Mouse (Mus musculus): ENCODE measurements around the gene Ciz1. TPM values are rescaled to one million over a fixed set of nuclear protein-coding genes. Genes with fewer than 3 reads are reported as not detected.

The Ciz1 gene
- polyA plus RNA-seq, 2 experiments: 13.1 to 40.3 TPM

DNA sequence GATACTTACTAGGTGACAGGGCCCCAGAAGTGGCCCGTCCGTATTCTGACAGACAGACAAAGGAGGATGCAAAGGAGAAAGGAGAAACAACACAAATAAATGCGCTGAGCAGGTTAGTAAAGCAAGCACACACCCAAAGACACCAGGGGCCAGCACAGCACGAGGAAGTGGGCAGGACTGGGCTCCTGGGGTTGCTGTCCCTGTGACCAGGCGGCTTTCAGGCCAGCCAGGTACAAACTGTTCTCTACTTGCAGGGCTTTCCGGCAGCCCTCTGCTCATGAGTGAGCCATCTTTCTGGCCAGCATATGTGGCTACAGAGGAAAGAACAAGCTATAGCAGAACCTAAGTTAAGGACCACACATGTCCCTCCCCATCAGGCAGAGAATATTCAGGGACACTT, 68.5 kb downstream of the Ciz1 start:
- DNase-seq (ENCODE audit: low read depth in 3 of 3, low spot score in 3 of 3): no peak
- H3K27me3 ChIP-seq (ENCODE audit: control insufficient read depth, insufficient read depth, low read length): no peaks in the 10 kb centered on the region
- no peak overlapping the region for H3K4me3 ChIP-seq (ENCODE audit: insufficient read depth in 1 of 2, low read depth in 2 of 2, low read length in 2 of 2)
- H3K9ac ChIP-seq (replicated peaks): no peak overlapping the region
- 76% methylated on average over 6 of the region's 6 CpGs for WGBS (ENCODE audit: insufficient replicate concordance)
- H3K4me2 ChIP-seq (ENCODE audit: low read depth): no peak overlapping the region
- no peak for ATAC-seq (ENCODE audit: insufficient read depth)
- H3K4me1 ChIP-seq (replicated peaks; ENCODE audit: control insufficient read depth in 2 of 2, insufficient read depth in 2 of 2, low read length in 1 of 2): peaks cover 19 to 37% of the 10 kb centered on the region in 2 experiments
- H3K36me3 ChIP-seq (replicated peaks; ENCODE audit: control insufficient read depth, insufficient read depth, low read depth): peaks cover 19% of the 10 kb centered on the region
- no peaks in the 10 kb centered on the region for H3K9me3 ChIP-seq (ENCODE audit: control insufficient read depth, low read length)
- no peak overlapping the region for H3K27ac ChIP-seq
- TF ChIP-seq CTCF (IDR thresholded peaks at IDR 0.05; ENCODE audit: low read depth): no peak
- no peak for TF ChIP-seq EP300 (IDR thresholded peaks at IDR 0.05; ENCODE audit: low read depth)

DNA sequence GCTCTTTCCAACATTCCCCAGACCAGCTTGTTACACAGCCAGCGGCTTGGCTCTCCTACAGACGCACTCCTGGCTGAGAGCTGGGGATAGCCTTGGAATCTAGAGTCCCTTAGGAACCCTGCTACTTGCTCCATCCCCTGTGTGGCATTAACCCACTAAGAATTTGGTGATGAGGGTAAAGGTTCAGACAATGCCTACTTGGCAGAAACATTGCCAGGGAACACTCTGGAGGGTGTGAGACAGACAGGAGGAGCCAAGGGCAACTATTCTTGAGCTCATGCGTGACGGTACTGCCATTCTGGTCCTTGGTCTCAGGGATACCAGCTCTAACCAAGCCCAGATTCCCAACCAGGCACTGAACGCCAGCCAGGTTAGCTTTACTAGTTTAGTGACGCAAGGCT, 69.7 kb downstream of the Ciz1 start:
- H3K4me1 ChIP-seq (replicated peaks; ENCODE audit: control insufficient read depth in 2 of 2, insufficient read depth in 2 of 2, low read length in 1 of 2): peaks cover 19 to 39% of the 10 kb centered on the region in 2 experiments
- peaks cover 10% of the 10 kb centered on the region; the same call in 1 of the 2 replicates for H3K36me3 ChIP-seq (replicated peaks; ENCODE audit: control insufficient read depth, insufficient read depth, low read depth)
- ATAC-seq (ENCODE audit: insufficient read depth) (no peak), DNase-seq (ENCODE audit: low read depth in 3 of 3, low spot score in 3 of 3) (no peak)
- H3K27me3 ChIP-seq (ENCODE audit: control insufficient read depth, insufficient read depth, low read length): no peaks in the 10 kb centered on the region
- no peak overlapping the region for H3K4me3 ChIP-seq (ENCODE audit: insufficient read depth in 1 of 2, low read depth in 2 of 2, low read length in 2 of 2)
- WGBS (ENCODE audit: insufficient replicate concordance): 84% methylated on average over 6 of the region's 6 CpGs
- TF ChIP-seq EP300 (IDR thresholded peaks at IDR 0.05; ENCODE audit: low read depth): no peak
- TF ChIP-seq CTCF (IDR thresholded peaks at IDR 0.05; ENCODE audit: low read depth): no peak
- H3K4me2 ChIP-seq (ENCODE audit: low read depth): no peak overlapping the region
- no peaks in the 10 kb centered on the region for H3K9me3 ChIP-seq (ENCODE audit: control insufficient read depth, low read length)
- no peak overlapping the region for H3K9ac ChIP-seq (replicated peaks)
- no peak overlapping the region for H3K27ac ChIP-seq

DNA sequence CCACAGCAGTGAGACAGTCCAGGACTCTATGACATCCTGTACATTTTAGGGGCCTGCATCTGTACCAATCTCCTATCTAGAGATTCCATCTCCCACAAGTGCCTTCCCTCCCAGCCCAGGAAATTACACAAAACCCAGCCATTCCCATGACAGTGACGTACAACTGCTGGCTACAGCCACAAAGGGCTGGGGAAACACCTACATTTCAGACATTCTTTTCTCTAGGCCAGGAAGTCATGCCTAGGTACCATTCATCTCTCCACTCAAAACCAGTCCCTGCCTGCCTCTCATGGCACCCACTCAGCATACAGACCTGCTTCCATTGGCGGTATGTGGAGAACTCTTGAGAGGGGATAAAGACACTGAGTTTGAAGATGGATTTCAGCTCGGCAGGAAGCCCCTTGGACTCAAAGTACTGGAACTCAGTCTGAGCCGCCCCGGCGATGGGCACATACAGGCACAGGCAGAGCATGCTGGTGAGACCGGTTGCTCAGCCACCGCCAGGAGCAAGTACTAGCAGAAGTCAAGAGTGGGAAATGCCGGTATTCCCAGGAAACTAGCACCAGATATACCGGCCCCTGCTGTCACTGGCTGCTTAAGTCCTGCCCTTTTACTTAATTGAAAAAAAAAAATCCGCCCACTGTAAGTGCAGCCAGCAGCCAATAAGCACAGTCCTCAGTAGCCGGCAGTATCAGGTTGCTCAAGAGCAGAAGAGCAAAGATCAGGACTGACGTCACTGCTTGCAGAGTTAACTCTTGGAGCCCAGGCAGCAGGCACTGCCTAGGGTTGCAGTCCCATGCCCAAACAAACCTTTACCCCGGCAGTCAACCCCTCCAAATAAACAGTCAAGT, 71.6 kb downstream of the Ciz1 start:
- Histone ChIP-seq H3K4me3 (ENCODE audit: insufficient read depth in 1 of 2, low read depth in 2 of 2, low read length in 2 of 2) (peak overlapping the region; percentile 16 to 30), H3K4me1 (replicated peaks; ENCODE audit: control insufficient read depth in 2 of 2, insufficient read depth in 2 of 2, low read length in 1 of 2) (peaks cover 26 to 49% of the 10 kb centered on the region in 2 experiments), H3K27ac (no peak overlapping the region), H3K9ac (replicated peaks) (0 out of 2 replicates have a peak overlapping the region, but pooled peaks have one; percentile 2), H3K36me3 (replicated peaks; ENCODE audit: control insufficient read depth, insufficient read depth, low read depth) (peaks cover under 1% of the 10 kb centered on the region; the same call in 1 of the 2 replicates), H3K4me2 (ENCODE audit: low read depth) (peak overlapping the region; percentile 58), H3K9me3 (ENCODE audit: control insufficient read depth, low read length) (no peaks in the 10 kb centered on the region), H3K27me3 (ENCODE audit: control insufficient read depth, insufficient read depth, low read length) (no peaks in the 10 kb centered on the region)
- 13% methylated on average over 14 of the region's 14 CpGs for WGBS (ENCODE audit: insufficient replicate concordance)
- ATAC-seq (ENCODE audit: insufficient read depth) (peak; percentile 79), DNase-seq (ENCODE audit: low read depth in 3 of 3, low spot score in 3 of 3) (peak; percentile 67 to 69 (median 67))
- TF ChIP-seq CTCF (IDR thresholded peaks at IDR 0.05; ENCODE audit: low read depth) (no peak), EP300 (IDR thresholded peaks at IDR 0.05; ENCODE audit: low read depth) (peak; percentile 9; the same call in 1 of the 2 replicates)

DNA sequence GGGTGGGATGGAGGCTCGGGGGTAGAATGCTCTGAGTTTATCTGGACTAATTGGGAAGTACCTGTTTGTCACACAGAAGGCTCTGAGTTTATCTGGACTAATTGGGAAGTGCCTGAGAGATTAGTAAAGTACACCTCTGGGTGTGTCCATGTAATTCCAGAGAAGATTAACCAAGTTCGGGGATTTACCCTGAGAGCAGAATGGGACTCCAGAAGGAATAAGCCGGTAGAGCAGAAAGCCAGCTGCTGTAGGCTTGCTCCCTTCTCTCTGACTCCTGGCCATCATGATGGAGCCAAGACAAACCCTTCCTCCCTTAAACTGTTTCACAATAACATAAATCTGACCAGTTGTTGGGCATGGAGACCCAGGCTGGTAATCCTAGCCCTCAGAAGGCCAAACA, 72.7 kb downstream of the Ciz1 start:
- Histone ChIP-seq H3K36me3 (replicated peaks; ENCODE audit: control insufficient read depth, insufficient read depth, low read depth) (no peaks in the 10 kb centered on the region; the same call in 1 of the 2 replicates), H3K27ac (peak overlapping the region; percentile 5), H3K4me1 (replicated peaks; ENCODE audit: control insufficient read depth in 2 of 2, insufficient read depth in 2 of 2, low read length in 1 of 2) (peaks cover 29 to 59% of the 10 kb centered on the region in 2 experiments), H3K9me3 (ENCODE audit: control insufficient read depth, low read length) (no peaks in the 10 kb centered on the region), H3K27me3 (ENCODE audit: control insufficient read depth, insufficient read depth, low read length) (no peaks in the 10 kb centered on the region), H3K4me3 (ENCODE audit: insufficient read depth in 1 of 2, low read depth in 2 of 2, low read length in 2 of 2) (no peak overlapping the region), H3K9ac (replicated peaks) (no peak overlapping the region), H3K4me2 (ENCODE audit: low read depth) (no peak overlapping the region)
- no peak for TF ChIP-seq CTCF (IDR thresholded peaks at IDR 0.05; ENCODE audit: low read depth)
- no peak for TF ChIP-seq EP300 (IDR thresholded peaks at IDR 0.05; ENCODE audit: low read depth)
- no peak for ATAC-seq (ENCODE audit: insufficient read depth)
- WGBS (ENCODE audit: insufficient replicate concordance): 46% methylated on average over 3 of the region's 3 CpGs
- DNase-seq (ENCODE audit: low read depth in 3 of 3, low spot score in 3 of 3): no peak

DNA sequence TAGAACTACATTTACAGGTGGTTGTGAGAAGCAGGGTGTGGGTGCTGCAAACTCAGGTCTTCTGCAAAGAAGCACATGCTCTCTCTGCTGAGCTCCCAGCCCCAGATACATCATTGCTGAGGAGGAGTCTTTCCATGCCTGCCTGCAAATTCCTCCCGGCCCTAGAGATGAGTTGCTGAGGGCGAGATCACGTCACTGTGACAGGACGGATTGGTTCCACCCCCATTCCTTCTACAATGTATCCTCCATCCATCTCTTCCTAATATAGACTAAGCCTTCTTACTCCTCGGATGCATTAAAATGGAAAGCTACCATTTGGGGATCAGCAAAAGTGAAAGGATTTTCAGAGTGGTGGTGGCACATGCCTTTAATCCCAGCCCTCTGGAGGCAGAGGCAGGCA, 73.4 kb downstream of the Ciz1 start:
- 86% methylated on average over 5 of the region's 5 CpGs for WGBS (ENCODE audit: insufficient replicate concordance)
- Histone ChIP-seq H3K9ac (replicated peaks) (no peak overlapping the region), H3K9me3 (ENCODE audit: control insufficient read depth, low read length) (no peaks in the 10 kb centered on the region), H3K36me3 (replicated peaks; ENCODE audit: control insufficient read depth, insufficient read depth, low read depth) (no peaks in the 10 kb centered on the region), H3K27me3 (ENCODE audit: control insufficient read depth, insufficient read depth, low read length) (no peaks in the 10 kb centered on the region), H3K4me3 (ENCODE audit: insufficient read depth in 1 of 2, low read depth in 2 of 2, low read length in 2 of 2) (no peak overlapping the region), H3K27ac (no peak overlapping the region), H3K4me1 (replicated peaks; ENCODE audit: control insufficient read depth in 2 of 2, insufficient read depth in 2 of 2, low read length in 1 of 2) (peaks cover 29 to 61% of the 10 kb centered on the region in 2 experiments), H3K4me2 (ENCODE audit: low read depth) (no peak overlapping the region)
- ATAC-seq (ENCODE audit: insufficient read depth): no peak
- no peak for TF ChIP-seq EP300 (IDR thresholded peaks at IDR 0.05; ENCODE audit: low read depth)
- TF ChIP-seq CTCF (IDR thresholded peaks at IDR 0.05; ENCODE audit: low read depth): no peak
- DNase-seq (ENCODE audit: low read depth in 3 of 3, low spot score in 3 of 3): no peak
